Mouse (Mus musculus): ENCODE data around the gene Pum1. TPM values are rescaled to one million over a fixed set of nuclear protein-coding genes. Genes with fewer than 3 reads are reported as not detected.
A peak's percentile ranks its signal among the peaks of the same experiment; 100 is the strongest.
"Not testable (repeated sequence)": the region's sequence is repeated elsewhere in the genome, so short reads cannot be mapped to it uniquely, and the experiment has no call there.

Pum1 gene
- 31.7 and 35.7 TPM in 2 replicates for polyA plus RNA-seq (2015; fragmentation: Nextera tagmentation; extraction: Ambion mirVana)

GRCm38 (mm10) chr4:130662979-130663725 lies at the start of gene Pum1:
Pum1 (plus strand) TSS chr4:130663321.
- ATAC-seq (ENCODE audit: insufficient read depth), result peak; percentile 90
- Histone ChIP-seq H3K4me2 (peak within 1 kb of the TSS; percentile 80), H3K27ac (replicated peaks) (peak within 1 kb of the TSS; percentile 95), H3K4me1 (replicated peaks) (peaks cover 76% of the 10 kb centered on the region), H3K9ac (peak within 1 kb of the TSS; percentile 96), H3K4me3 (replicated peaks) (peak within 1 kb of the TSS; percentile 93), H3K36me3 (replicated peaks) (0 out of 2 replicates have a peak, but pooled peaks cover 4% of the 10 kb centered on the region), H3K9me3 (replicated peaks) (no peaks in the 10 kb centered on the region), H3K27me3 (no peaks in the 10 kb centered on the region)
- WGBS (ENCODE audit: insufficient replicate concordance), result under 1% methylated on average over 89 of the region's 90 CpGs

GRCm38 (mm10) chr4:130629391-130629790 lies 33.7 kb upstream of the Pum1 start:
- Histone ChIP-seq H3K27me3 (peaks cover 3% of the 10 kb centered on the region; the same call in 1 of the 2 replicates), H3K4me3 (replicated peaks) (no peak overlapping the region), H3K9me3 (replicated peaks) (no peaks in the 10 kb centered on the region), H3K27ac (replicated peaks) (no peak overlapping the region), H3K4me2 (peak overlapping the region; percentile 44), H3K36me3 (replicated peaks) (no peaks in the 10 kb centered on the region), H3K9ac (no peak overlapping the region), H3K4me1 (replicated peaks) (0 out of 2 replicates have a peak, but pooled peaks cover 3% of the 10 kb centered on the region)
- 17% methylated on average over 4 of the region's 4 CpGs for WGBS (ENCODE audit: insufficient replicate concordance)
- no peak for ATAC-seq (ENCODE audit: insufficient read depth)

- Histone ChIP-seq H3K27ac (replicated peaks) (no peak overlapping the region), H3K4me3 (replicated peaks) (no peak overlapping the region), H3K36me3 (replicated peaks) (no peaks in the 10 kb centered on the region), H3K4me2 (no peak overlapping the region), H3K4me1 (replicated peaks) (0 out of 2 replicates have a peak, but pooled peaks cover 3% of the 10 kb centered on the region), H3K27me3 (peaks cover 3% of the 10 kb centered on the region; the same call in 1 of the 2 replicates), H3K9me3 (replicated peaks) (no peaks in the 10 kb centered on the region), H3K9ac (no peak overlapping the region)
- ATAC-seq (ENCODE audit: insufficient read depth), result no peak
- 56% methylated on average over 3 of the region's 3 CpGs for WGBS (ENCODE audit: insufficient replicate concordance)
Measured at GRCm38 (mm10) chr4:130630232-130630847, 32.8 kb upstream of the Pum1 start.

GRCm38 (mm10) chr4:130635076-130635475 lies 28.0 kb upstream of the Pum1 start:
- not testable (repeated sequence) for H3K27ac ChIP-seq (replicated peaks); ATAC-seq (ENCODE audit: insufficient read depth); H3K9me3 ChIP-seq (replicated peaks); H3K4me2 ChIP-seq; H3K36me3 ChIP-seq (replicated peaks); H3K27me3 ChIP-seq; H3K9ac ChIP-seq; H3K4me3 ChIP-seq (replicated peaks); H3K4me1 ChIP-seq (replicated peaks)
- WGBS (ENCODE audit: insufficient replicate concordance), result 71% methylated on average over 3 of the region's 3 CpGs

GRCm38 (mm10) chr4:130636761-130637160 lies 26.4 kb upstream of the Pum1 start:
- H3K9me3 ChIP-seq (replicated peaks), result no peaks in the 10 kb centered on the region
- 45% methylated on average over 3 of the region's 3 CpGs for WGBS (ENCODE audit: insufficient replicate concordance)
- H3K4me1 ChIP-seq (replicated peaks), result 0 out of 2 replicates have a peak, but pooled peaks cover 3% of the 10 kb centered on the region
- H3K27me3 ChIP-seq, result no peaks in the 10 kb centered on the region
- ATAC-seq (ENCODE audit: insufficient read depth), result no peak
- H3K4me2 ChIP-seq, result no peak overlapping the region
- no peak overlapping the region for H3K4me3 ChIP-seq (replicated peaks)
- no peak overlapping the region for H3K27ac ChIP-seq (replicated peaks)
- no peak overlapping the region for H3K9ac ChIP-seq
- H3K36me3 ChIP-seq (replicated peaks), result no peaks in the 10 kb centered on the region

GRCm38 (mm10) chr4:130637488-130638422 lies 25.4 kb upstream of the Pum1 start:
- no peaks in the 10 kb centered on the region for H3K27me3 ChIP-seq
- WGBS (ENCODE audit: insufficient replicate concordance), result 70% methylated on average over 8 of the region's 9 CpGs
- H3K36me3 ChIP-seq (replicated peaks), result no peaks in the 10 kb centered on the region
- H3K9me3 ChIP-seq (replicated peaks), result no peaks in the 10 kb centered on the region
- no peak overlapping the region for H3K4me2 ChIP-seq
- peak; percentile 18; the same call in 1 of the 2 replicates for ATAC-seq (ENCODE audit: insufficient read depth)
- H3K4me3 ChIP-seq (replicated peaks), result no peak overlapping the region
- H3K27ac ChIP-seq (replicated peaks), result no peak overlapping the region
- 0 out of 2 replicates have a peak, but pooled peaks cover 3% of the 10 kb centered on the region for H3K4me1 ChIP-seq (replicated peaks)
- H3K9ac ChIP-seq, result no peak overlapping the region

GRCm38 (mm10) chr4:130640031-130640717 lies 22.9 kb upstream of the Pum1 start:
- WGBS (ENCODE audit: insufficient replicate concordance), result 59% methylated on average over 9 of the region's 9 CpGs
- no peak overlapping the region for H3K4me3 ChIP-seq (replicated peaks)
- ATAC-seq (ENCODE audit: insufficient read depth), result no peak
- no peaks in the 10 kb centered on the region for H3K36me3 ChIP-seq (replicated peaks)
- no peak overlapping the region for H3K9ac ChIP-seq
- H3K27me3 ChIP-seq, result no peaks in the 10 kb centered on the region
- no peak overlapping the region for H3K27ac ChIP-seq (replicated peaks)
- H3K4me2 ChIP-seq, result no peak overlapping the region
- no peaks in the 10 kb centered on the region for H3K9me3 ChIP-seq (replicated peaks)
- 0 out of 2 replicates have a peak, but pooled peaks cover 3% of the 10 kb centered on the region for H3K4me1 ChIP-seq (replicated peaks)

GRCm38 (mm10) chr4:130642468-130642867 lies 20.7 kb upstream of the Pum1 start:
- Histone ChIP-seq H3K9me3 (replicated peaks) (no peaks in the 10 kb centered on the region), H3K4me2 (no peak overlapping the region), H3K4me1 (replicated peaks) (0 out of 2 replicates have a peak, but pooled peaks cover 3% of the 10 kb centered on the region), H3K27me3 (no peaks in the 10 kb centered on the region), H3K4me3 (replicated peaks) (no peak overlapping the region), H3K36me3 (replicated peaks) (no peaks in the 10 kb centered on the region), H3K27ac (replicated peaks) (no peak overlapping the region), H3K9ac (no peak overlapping the region)
- 66% methylated on average over 5 of the region's 5 CpGs for WGBS (ENCODE audit: insufficient replicate concordance)
- no peak for ATAC-seq (ENCODE audit: insufficient read depth)

- no peaks in the 10 kb centered on the region for H3K36me3 ChIP-seq (replicated peaks)
- no peak overlapping the region for H3K4me2 ChIP-seq
- no peak for ATAC-seq (ENCODE audit: insufficient read depth)
- peaks cover 7% of the 10 kb centered on the region; the same call in 1 of the 2 replicates for H3K27me3 ChIP-seq
- 67% methylated on average over 1 of the region's 1 CpGs for WGBS (ENCODE audit: insufficient replicate concordance)
- H3K9ac ChIP-seq, result no peak overlapping the region
- no peaks in the 10 kb centered on the region for H3K9me3 ChIP-seq (replicated peaks)
- no peak overlapping the region for H3K27ac ChIP-seq (replicated peaks)
- H3K4me1 ChIP-seq (replicated peaks), result no peaks in the 10 kb centered on the region
- H3K4me3 ChIP-seq (replicated peaks), result no peak overlapping the region
Measured at GRCm38 (mm10) chr4:130645426-130645825, 17.7 kb upstream of the Pum1 start.

GRCm38 (mm10) chr4:130651286-130651685 lies 11.8 kb upstream of the Pum1 start:
- 70% methylated on average over 4 of the region's 4 CpGs for WGBS (ENCODE audit: insufficient replicate concordance)
- no peak for ATAC-seq (ENCODE audit: insufficient read depth)
- H3K9ac ChIP-seq, result no peak overlapping the region
- H3K36me3 ChIP-seq (replicated peaks), result no peaks in the 10 kb centered on the region
- no peak overlapping the region for H3K4me2 ChIP-seq
- H3K27ac ChIP-seq (replicated peaks), result no peak overlapping the region
- peaks cover 2% of the 10 kb centered on the region; the same call in 1 of the 2 replicates for H3K4me1 ChIP-seq (replicated peaks)
- H3K27me3 ChIP-seq, result peaks cover 7% of the 10 kb centered on the region; the same call in 1 of the 2 replicates
- no peaks in the 10 kb centered on the region for H3K9me3 ChIP-seq (replicated peaks)
- no peak overlapping the region for H3K4me3 ChIP-seq (replicated peaks)
